Mouse (Mus musculus): Measurements from ENCODE around the gene Dnmt1.

- no peak for TF ChIP-seq ZC3H11A (IDR thresholded peaks at IDR 0.05; ENCODE audit: borderline replicate concordance, low read depth, low read length)
- TF ChIP-seq HCFC1 (IDR thresholded peaks at IDR 0.05; ENCODE audit: borderline replicate concordance, insufficient read depth, low read length): no peak
- TF ChIP-seq ZNF384 (IDR thresholded peaks at IDR 0.05; ENCODE audit: low read depth, low read length): no peak
- TF ChIP-seq MAFK (IDR thresholded peaks at IDR 0.05; ENCODE audit: insufficient read depth, low read depth, low read length): no peak
These were observed 2.7 kb downstream of the Dnmt1 start for GRCm38 (mm10) chr9:20956989-20957388.
